Mouse (Mus musculus) myocyte (in vitro differentiated cells): ENCODE results near the gene Sit1. TPM values are rescaled to one million over a fixed set of nuclear protein-coding genes. Genes with fewer than 3 reads are reported as not detected.

Source experiments
- H3K27me3 ChIP-seq: one replicate; pipeline ENCODE4 v1.6.1; 2011; ENCODE audit not compliant: control insufficient read depth, insufficient read depth, insufficient read length
- H3K36me3 ChIP-seq: one replicate; pipeline ENCODE4 v1.6.1; 2011; ENCODE audit not compliant: control insufficient read depth, insufficient read depth
- H3K4me2 ChIP-seq: one replicate; pipeline ENCODE4 v1.6.1; 2011; ENCODE audit warnings: low read depth, control low read depth
- H3K4me3 ChIP-seq: one replicate; pipeline ENCODE4 v1.5.1; 2011; ENCODE audit warnings: mild to moderate bottlenecking, control low read depth, moderate library complexity
- H3K79me2 ChIP-seq: one replicate; pipeline ENCODE4 v1.6.1; 2011; ENCODE audit not compliant: control insufficient read depth, insufficient read depth
- H3ac ChIP-seq: one replicate; pipeline ENCODE4 v1.6.1; 2011; ENCODE audit not compliant: control insufficient read depth, insufficient read length
- CEBPB ChIP-seq: IDR thresholded peaks from 2 replicates; pipeline ENCODE4 v1.6.1; 2011; ENCODE audit warnings: mild to moderate bottlenecking, moderate library complexity; ENCODE audit not compliant: poor library complexity, insufficient read depth, severe bottlenecking
- E2F4 ChIP-seq: IDR thresholded peaks from one replicate; pipeline ENCODE4 v1.6.1; 2011; ENCODE audit warnings: mild to moderate bottlenecking, control low read depth, moderate library complexity; ENCODE audit not compliant: insufficient read depth
- MAX ChIP-seq: IDR thresholded peaks from one replicate; pipeline ENCODE4 v1.6.1; 2011; ENCODE audit warnings: low read depth, mild to moderate bottlenecking, control low read depth
- MYOD1 ChIP-seq, 3 experiments: IDR thresholded peaks; one replicate each; pipeline ENCODE4 v1.6.1; 2011; ENCODE audit warnings: control low read depth in 2 of 3, low read depth in 2 of 3, mild to moderate bottlenecking in 2 of 3, moderate library complexity in 1 of 3; ENCODE audit not compliant: insufficient read length in 2 of 3, control insufficient read depth in 1 of 3
- MYOG ChIP-seq, 3 experiments: IDR thresholded peaks; one replicate each; pipeline ENCODE4 v1.6.1; 2011; ENCODE audit warnings: control low read depth in 2 of 3, low read depth in 2 of 3, mild to moderate bottlenecking in 2 of 3; ENCODE audit not compliant: insufficient read length in 2 of 3, control insufficient read depth in 1 of 3, insufficient read depth in 1 of 3
- POLR2A ChIP-seq: IDR thresholded peaks from one replicate; pipeline ENCODE4 v1.6.1; 2011; ENCODE audit warnings: low read depth, mild to moderate bottlenecking, control low read depth, moderate library complexity; ENCODE audit not compliant: insufficient read length
- POLR2AphosphoS2 ChIP-seq: IDR thresholded peaks from one replicate; pipeline ENCODE4 v1.6.1; 2011; ENCODE audit warnings: low read depth, control low read depth; ENCODE audit not compliant: insufficient read length
- REST ChIP-seq: IDR thresholded peaks from one replicate; pipeline ENCODE4 v1.6.1; 2011; ENCODE audit warnings: mild to moderate bottlenecking, control low read depth, moderate library complexity; ENCODE audit not compliant: insufficient read depth, insufficient read length
- SRF ChIP-seq: IDR thresholded peaks from one replicate; pipeline ENCODE4 v1.6.1; 2011; ENCODE audit warnings: low read depth; ENCODE audit not compliant: control insufficient read depth, insufficient read length
- TCF12 ChIP-seq: IDR thresholded peaks from one replicate; pipeline ENCODE4 v1.6.1; 2011; ENCODE audit warnings: mild to moderate bottlenecking, control low read depth; ENCODE audit not compliant: poor library complexity, insufficient read depth, severe bottlenecking
- TCF3 ChIP-seq: IDR thresholded peaks from one replicate; pipeline ENCODE4 v1.6.1; 2011; ENCODE audit warnings: low read depth, control low read depth; ENCODE audit not compliant: insufficient read length
- USF1 ChIP-seq: IDR thresholded peaks from one replicate; pipeline ENCODE4 v1.6.1; 2011; ENCODE audit warnings: low read depth, mild to moderate bottlenecking, control low read depth, moderate library complexity
- polyA plus RNA-seq: library from polyadenylated mRNA; unstranded; fragments of >200 nt; fragmentation: generic; extraction: Trizol; gene quantifications from one replicate; pipeline ENCODE4 v1.2.1, GENCODE M21; 2012; ENCODE audit warnings: missing spikeins

The Sit1 gene
- polyA plus RNA-seq, result not detected

DNA sequence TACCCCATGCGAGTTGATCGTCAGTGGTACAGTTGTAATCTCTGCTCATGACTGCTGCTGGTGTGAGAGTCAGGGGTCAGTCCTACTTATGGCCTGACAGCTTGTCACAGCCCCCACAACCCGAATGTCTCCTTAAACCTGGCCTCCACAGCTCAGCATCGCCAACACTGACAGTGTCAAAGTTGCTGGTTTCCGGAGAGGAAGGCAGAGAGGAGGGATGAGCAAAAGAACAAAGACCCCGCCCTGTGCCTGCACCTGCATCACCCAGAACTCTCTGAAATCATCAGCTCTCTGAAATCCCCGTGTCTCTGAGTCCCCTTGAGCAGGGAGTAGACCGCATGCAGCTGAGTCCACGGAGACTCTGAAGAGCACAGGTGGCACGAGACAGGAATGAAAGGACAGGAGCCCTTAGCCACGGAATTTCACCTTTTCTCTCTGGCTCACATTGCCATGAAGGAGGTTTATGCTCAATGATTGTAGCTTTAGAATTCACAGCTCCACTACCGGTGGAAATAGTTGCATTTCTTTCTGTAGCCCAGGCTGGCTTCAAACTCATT lies at the start of gene Sit1:
Sit1 (minus strand) TSS at position 200 of the 557 bp plus-strand sequence.
- H3ac ChIP-seq, result no peak within 1 kb of the TSS
- H3K36me3 ChIP-seq, result no peaks in the 10 kb centered on the region
- no peaks in the 10 kb centered on the region for H3K79me2 ChIP-seq
- H3K4me2 ChIP-seq, result no peak within 1 kb of the TSS
- no peaks in the 10 kb centered on the region for H3K27me3 ChIP-seq
- no peak for TF ChIP-seq TCF12
- no peak for TF ChIP-seq POLR2A
- TF ChIP-seq SRF, result no peak
- TF ChIP-seq POLR2AphosphoS2, result no peak
- no peak for TF ChIP-seq E2F4
- no peak for TF ChIP-seq MYOG (IDR thresholded peaks at IDR 0.05; ENCODE audit: control insufficient read depth in 1 of 3, insufficient read depth in 1 of 3, insufficient read length in 2 of 3, low read depth in 2 of 3)
- no peak for TF ChIP-seq MAX
- TF ChIP-seq USF1, result no peak
- TF ChIP-seq CEBPB, result no peak
- no peak for TF ChIP-seq MYOD1 (IDR thresholded peaks at IDR 0.05; ENCODE audit: control insufficient read depth in 1 of 3, insufficient read length in 2 of 3, low read depth in 2 of 3)
- no peak within 1 kb of the TSS for H3K4me3 ChIP-seq

DNA sequence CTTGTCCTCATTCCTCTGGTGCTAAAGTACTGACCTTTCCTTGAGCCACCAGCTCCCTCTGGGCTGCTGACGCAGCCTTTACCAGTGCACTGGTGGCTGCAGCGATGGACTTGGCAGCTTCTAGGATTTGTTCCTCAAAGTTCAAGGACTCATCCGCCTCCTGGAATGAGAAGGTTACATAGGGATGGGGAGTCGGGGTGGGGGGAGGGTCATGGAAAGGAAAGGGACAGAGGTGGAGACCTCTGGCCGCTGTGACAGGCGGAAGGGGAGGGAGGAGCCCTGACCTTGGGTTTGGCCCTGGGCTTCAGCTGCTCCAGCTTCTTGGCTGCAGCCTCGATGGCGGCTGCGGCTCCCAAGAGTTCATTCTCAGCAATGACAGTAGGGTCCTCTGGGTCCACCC lies 49.7 kb upstream of the Sit1 start:
- H3K79me2 ChIP-seq, result no peaks in the 10 kb centered on the region
- no peak overlapping the region for H3K4me2 ChIP-seq
- no peak overlapping the region for H3ac ChIP-seq
- H3K36me3 ChIP-seq, result peaks cover 62% of the 10 kb centered on the region
- TF ChIP-seq E2F4 (no peak), TCF3 (no peak), TCF12 (no peak), SRF (no peak), POLR2A (no peak), USF1 (no peak), CEBPB (no peak), MYOD1 (IDR thresholded peaks at IDR 0.05; ENCODE audit: control insufficient read depth in 1 of 3, insufficient read length in 2 of 3, low read depth in 2 of 3) (no peak), REST (no peak), MAX (no peak)
- H3K4me3 ChIP-seq, result no peak overlapping the region
- no peaks in the 10 kb centered on the region for H3K27me3 ChIP-seq

GRCm38 (mm10) chr4:43530581-43530980 lies 47.0 kb upstream of the Sit1 start:
- H3K27me3 ChIP-seq, result no peaks in the 10 kb centered on the region
- H3K4me3 ChIP-seq, result no peak overlapping the region
- no peaks in the 10 kb centered on the region for H3K79me2 ChIP-seq
- TF ChIP-seq MYOG (IDR thresholded peaks at IDR 0.05; ENCODE audit: control insufficient read depth in 1 of 3, insufficient read depth in 1 of 3, insufficient read length in 2 of 3, low read depth in 2 of 3) (no peak), CEBPB (no peak), REST (no peak), POLR2A (no peak), POLR2AphosphoS2 (peak; percentile 67), TCF3 (no peak), USF1 (no peak), E2F4 (no peak)
- H3ac ChIP-seq, result no peak overlapping the region
- H3K36me3 ChIP-seq, result peaks cover 46% of the 10 kb centered on the region
- H3K4me2 ChIP-seq, result no peak overlapping the region

- TF ChIP-seq POLR2A (no peak), REST (no peak), POLR2AphosphoS2 (peak; percentile 73), MYOD1 (IDR thresholded peaks at IDR 0.05; ENCODE audit: control insufficient read depth in 1 of 3, insufficient read length in 2 of 3, low read depth in 2 of 3) (peak; percentile 61 to 82 (median 68)), CEBPB (no peak), E2F4 (no peak), MAX (no peak), SRF (no peak), MYOG (IDR thresholded peaks at IDR 0.05; ENCODE audit: control insufficient read depth in 1 of 3, insufficient read depth in 1 of 3, insufficient read length in 2 of 3, low read depth in 2 of 3) (peak; percentile 56 to 72 (median 70)), USF1 (no peak), TCF12 (no peak), TCF3 (no peak)
- H3K4me2 ChIP-seq, result no peak overlapping the region
- H3K36me3 ChIP-seq, result peaks cover 41% of the 10 kb centered on the region
- no peaks in the 10 kb centered on the region for H3K79me2 ChIP-seq
- H3K27me3 ChIP-seq, result no peaks in the 10 kb centered on the region
- no peak overlapping the region for H3K4me3 ChIP-seq
- no peak overlapping the region for H3ac ChIP-seq
Observed at GRCm38 (mm10) chr4:43530081-43530501, 46.6 kb upstream of the Sit1 start.

DNA sequence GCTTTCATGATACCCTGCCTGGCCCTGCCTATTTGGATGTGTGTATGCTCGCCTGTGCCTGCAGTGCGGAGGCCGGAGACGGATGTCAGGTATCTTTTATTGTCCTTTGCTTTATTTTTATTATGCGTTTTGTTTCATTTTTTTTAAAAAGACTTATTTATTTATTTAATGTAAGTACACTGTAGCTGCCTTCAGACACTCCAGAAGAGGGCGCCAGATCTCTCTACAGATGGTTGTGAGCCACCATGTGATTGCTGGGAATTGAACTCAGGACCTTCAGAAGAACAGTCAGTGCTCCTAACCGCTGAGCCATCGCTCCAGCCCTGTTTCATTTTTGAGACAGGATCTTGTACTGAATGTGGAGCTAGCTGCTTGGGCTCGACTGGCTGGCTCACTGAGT lies 45.0 kb upstream of the Sit1 start:
- H3K36me3 ChIP-seq, result peaks cover 25% of the 10 kb centered on the region
- H3K79me2 ChIP-seq, result no peaks in the 10 kb centered on the region
- H3ac ChIP-seq, result no peak overlapping the region
- TF ChIP-seq MYOD1 (IDR thresholded peaks at IDR 0.05; ENCODE audit: control insufficient read depth in 1 of 3, insufficient read length in 2 of 3, low read depth in 2 of 3) (no peak), POLR2AphosphoS2 (no peak), TCF3 (no peak), E2F4 (no peak), SRF (no peak), POLR2A (no peak), MYOG (IDR thresholded peaks at IDR 0.05; ENCODE audit: control insufficient read depth in 1 of 3, insufficient read depth in 1 of 3, insufficient read length in 2 of 3, low read depth in 2 of 3) (no peak), USF1 (no peak), MAX (no peak), TCF12 (no peak), REST (no peak), CEBPB (no peak)
- H3K27me3 ChIP-seq, result no peaks in the 10 kb centered on the region
- H3K4me3 ChIP-seq, result no peak overlapping the region
- H3K4me2 ChIP-seq, result no peak overlapping the region
